Mouse (Mus musculus): ENCODE measurements around the gene Canx.

Canx gene

DNA sequence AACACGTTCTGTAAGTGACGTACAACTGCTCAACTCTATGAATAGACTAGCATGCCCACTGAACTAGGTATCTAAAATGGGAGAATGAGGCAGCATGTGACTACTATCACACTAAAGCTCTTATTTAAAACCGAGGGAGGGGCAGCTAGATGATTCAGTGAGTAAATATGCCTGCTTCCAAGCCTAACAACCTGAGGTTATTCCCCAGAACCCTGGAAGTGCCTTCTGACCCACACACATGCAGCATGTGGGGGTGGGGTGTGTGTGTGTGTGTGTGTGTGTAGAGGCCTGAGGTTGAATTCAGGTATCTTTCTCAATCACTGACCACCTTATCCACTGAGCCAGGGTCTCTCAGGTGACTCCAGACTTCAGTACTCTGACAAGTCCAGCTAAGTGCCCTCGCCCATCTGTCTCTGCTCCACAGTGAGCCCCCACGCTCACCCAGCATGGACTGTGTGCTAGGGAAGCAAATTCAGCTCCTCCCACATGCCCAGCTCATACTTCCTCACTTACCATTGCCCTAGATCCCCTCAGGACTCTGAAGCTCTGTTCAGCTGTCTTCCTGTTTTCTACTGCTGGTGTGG lies 49.8 kb downstream of the Canx start:
- no peak for DNase-seq (ENCODE audit: low spot score in 2 of 2)

- no peak for DNase-seq (ENCODE audit: low spot score in 2 of 2)
Measured at GRCm38 (mm10) chr11:50275077-50275476, 50.4 kb downstream of the Canx start.

- no peak for DNase-seq (ENCODE audit: low spot score in 2 of 2)
Measured at GRCm38 (mm10) chr11:50272819-50273218, 52.7 kb downstream of the Canx start.

DNA sequence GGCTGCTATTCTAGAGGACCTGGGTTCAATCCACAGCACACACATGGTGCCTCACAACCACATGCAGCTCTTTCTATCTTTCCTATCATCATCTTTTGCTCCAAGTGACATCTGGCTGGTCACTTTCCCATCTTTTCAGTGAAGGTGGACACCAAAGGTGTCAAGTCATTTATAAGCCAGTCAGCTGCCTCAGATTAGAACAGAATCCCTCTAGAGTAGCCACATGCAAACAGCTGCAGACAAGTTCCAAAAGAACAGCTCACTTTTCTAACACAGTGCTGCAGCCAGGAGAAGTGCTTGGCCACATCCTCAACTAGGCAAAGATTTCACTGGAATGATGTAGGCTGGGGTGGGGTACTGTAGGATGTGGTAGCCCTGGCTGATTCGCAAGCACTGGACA lies 55.6 kb downstream of the Canx start:
- no peak for DNase-seq (ENCODE audit: low spot score in 2 of 2)

DNA sequence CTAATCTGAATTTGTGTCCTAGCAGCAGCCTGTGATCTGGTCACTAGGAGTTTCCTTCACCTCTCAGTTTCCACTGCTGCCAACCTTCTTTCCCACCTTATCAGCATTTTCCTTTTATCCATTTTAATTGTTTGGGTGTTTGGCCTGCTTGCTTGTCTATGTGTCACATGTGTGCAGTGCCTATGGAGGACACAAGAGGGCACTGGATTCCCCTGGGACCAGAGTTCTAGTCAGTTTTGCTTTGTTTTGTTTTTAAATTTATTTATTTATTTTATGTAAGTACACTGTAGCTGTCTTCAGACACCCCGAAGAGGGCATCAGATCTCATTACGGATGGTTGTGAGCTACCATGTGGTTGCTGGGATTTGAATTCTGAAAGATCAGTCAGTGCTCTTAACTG lies 56.3 kb downstream of the Canx start:
- no peak for DNase-seq (ENCODE audit: low spot score in 2 of 2)

GRCm38 (mm10) chr11:50266997-50267396 lies 58.5 kb downstream of the Canx start:
- DNase-seq (ENCODE audit: low spot score in 2 of 2): no peak

GRCm38 (mm10) chr11:50265931-50266330 lies 59.5 kb downstream of the Canx start:
- DNase-seq (ENCODE audit: low spot score in 2 of 2): peak in 1 of 2 experiments; percentile 34

DNA sequence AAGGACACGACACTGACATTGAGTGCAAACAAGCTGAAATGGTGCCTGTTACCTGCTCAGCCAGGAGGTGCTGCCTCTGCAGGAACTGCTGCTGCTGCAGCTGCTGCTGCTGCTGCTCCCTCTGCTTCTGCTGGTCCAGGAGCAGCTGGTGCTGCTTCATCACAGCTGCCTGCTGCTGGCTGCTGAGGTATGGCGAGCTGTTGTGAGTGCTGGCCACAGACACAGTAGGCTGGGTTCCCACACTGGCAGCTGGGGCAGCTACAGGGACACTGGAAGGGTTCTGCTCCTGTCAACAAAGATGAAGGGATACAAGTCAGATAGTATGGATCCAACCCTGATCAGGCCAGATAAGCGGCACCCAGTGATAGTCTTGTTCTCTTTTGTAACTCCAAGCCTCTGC lies 62.3 kb downstream of the Canx start:
- DNase-seq (ENCODE audit: low spot score in 2 of 2): no peak

- no peak for DNase-seq (ENCODE audit: low spot score in 2 of 2)
Measured at GRCm38 (mm10) chr11:50262020-50262419, 63.5 kb downstream of the Canx start.

- no peak for DNase-seq (ENCODE audit: low spot score in 2 of 2)
Measured at GRCm38 (mm10) chr11:50258310-50258709, 67.2 kb downstream of the Canx start.

GRCm38 (mm10) chr11:50256615-50257014 lies 68.9 kb downstream of the Canx start:
- DNase-seq (ENCODE audit: low spot score in 2 of 2): no peak

DNA sequence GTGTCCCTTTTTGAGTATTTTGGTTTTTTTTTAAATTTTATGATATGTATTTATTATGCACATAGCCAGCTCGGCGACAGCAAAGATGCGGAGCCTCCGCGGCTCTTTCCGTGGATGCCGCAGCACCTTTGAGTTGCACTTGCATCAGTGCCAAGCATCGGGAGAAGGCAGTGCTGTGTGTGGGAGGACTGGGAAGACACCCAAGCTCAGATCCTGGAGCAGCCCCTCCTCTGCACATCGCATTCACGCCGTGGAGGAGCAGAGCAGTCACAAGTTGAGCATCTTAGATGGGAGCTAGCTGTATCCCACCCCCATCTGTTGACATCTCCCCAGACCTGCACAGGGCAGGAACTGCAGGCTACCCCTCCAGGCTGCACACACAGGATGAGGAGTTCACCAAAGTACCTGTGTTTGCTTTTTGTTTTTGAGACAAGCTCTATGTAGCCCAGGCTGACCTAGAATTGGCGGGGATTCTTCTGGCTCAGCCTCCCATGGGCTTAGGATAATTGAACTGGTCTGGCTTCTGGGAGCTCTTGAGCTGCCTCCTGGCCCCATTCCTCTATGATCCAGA lies 71.4 kb downstream of the Canx start:
- DNase-seq (ENCODE audit: low spot score in 2 of 2): no peak

- no peak for DNase-seq (ENCODE audit: low spot score in 2 of 2)
Measured at GRCm38 (mm10) chr11:50253393-50253792, 72.1 kb downstream of the Canx start.

GRCm38 (mm10) chr11:50252684-50253265 lies 72.7 kb downstream of the Canx start:
- DNase-seq (ENCODE audit: low spot score in 2 of 2): no peak

- no peak for DNase-seq (ENCODE audit: low spot score in 2 of 2)
Measured at GRCm38 (mm10) chr11:50252166-50252565, 73.3 kb downstream of the Canx start.

DNA sequence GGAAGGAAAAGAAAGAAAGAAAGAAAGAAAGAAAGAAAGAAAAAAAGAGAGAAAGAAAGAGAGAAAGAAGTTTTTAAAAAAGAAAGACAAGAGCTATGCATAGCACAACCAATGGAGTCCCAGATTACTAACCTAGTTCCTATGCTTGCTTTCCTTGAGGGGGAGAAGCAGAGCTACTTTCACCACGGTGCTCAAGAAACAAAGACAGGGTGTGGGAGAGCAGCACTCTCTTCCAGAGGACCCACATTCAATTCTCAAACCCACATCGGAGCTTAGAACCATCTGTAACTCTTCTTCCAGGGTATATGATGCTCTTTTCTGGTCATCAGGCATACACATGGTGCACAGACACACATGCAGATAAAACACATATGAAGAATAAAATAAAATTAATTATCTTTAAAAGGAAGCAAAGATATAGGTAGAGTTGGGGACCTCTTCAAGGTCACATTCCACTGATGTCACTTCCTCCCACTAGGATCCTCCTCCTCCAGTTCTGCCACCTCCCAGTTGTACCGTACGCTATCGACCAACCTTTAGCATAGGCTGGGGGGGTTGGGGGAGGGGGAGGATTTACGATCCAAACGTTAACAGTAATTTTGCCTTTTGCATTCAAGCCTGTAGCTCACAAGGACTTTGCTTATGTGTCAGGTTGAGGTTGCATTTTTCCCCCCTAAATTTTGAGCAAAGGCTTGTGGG lies 76.9 kb downstream of the Canx start:
- DNase-seq (ENCODE audit: low spot score in 2 of 2): no peak

DNA sequence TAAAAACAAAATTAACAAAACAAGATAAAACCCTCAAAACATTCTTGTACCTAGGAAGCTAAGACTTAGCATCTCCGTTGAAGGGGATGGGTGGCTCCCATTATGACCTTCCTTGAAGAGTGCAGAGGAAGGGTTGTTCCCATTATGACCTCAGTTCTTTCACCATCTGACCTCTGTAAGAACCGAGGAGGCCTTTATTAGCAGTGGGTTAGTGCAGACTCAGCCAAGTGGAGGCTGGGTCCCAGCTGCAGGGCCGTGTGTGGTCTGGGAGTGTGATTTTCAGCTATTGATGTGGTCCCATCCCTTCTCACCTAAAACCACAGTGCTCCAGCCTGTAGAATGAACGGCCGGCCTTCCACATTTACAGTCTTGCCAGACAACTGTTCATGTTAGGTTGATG lies 80.2 kb downstream of the Canx start:
- peak in 1 of 2 experiments; percentile 62 for DNase-seq (ENCODE audit: low spot score in 2 of 2)
